7 mouse cellular contexts compared by ENCODE assay signal in genomic region chr11:70230239-70230727, GRCm38 (mm10). TPM values are rescaled to one million over a fixed set of nuclear protein-coding genes. Genes with fewer than 3 reads are reported as not detected.
DNase-seq lines count a peak whose midpoint lies in the region; ATAC-seq lines count a peak whose summit lies in the region.

No protein-coding gene starts in this region.

- peaks cover 51% of the 10 kb centered on the region for H3K4me1 ChIP-seq in hindbrain, embryonic 13.5 days (replicated peaks)

- intact Hi-C loops in left cerebral cortex, postnatal 36 days (cut with DNase I): no loop called here

- peak overlapping the region; percentile 51 for H3K4me2 ChIP-seq in hindbrain, embryonic 13.5 days

- H3K9ac ChIP-seq in hindbrain, embryonic 13.5 days: no peak overlapping the region

- WGBS in hindbrain, embryonic 13.5 days: under 1% methylated on average over 32 of the region's 32 CpGs

- H3K27ac ChIP-seq in hindbrain, embryonic 13.5 days: 0 out of 2 replicates have a peak overlapping the region, but pooled peaks have one; percentile 5

- no peaks in the 10 kb centered on the region for H3K9me3 ChIP-seq in hindbrain, embryonic 13.5 days

- peak; percentile 80 for DNase-seq in WW6 (ENCODE audit: low read depth, low spot score)
- DNase-seq in cerebellum, postnatal 10 days: peak; percentile 93 to 94
- DNase-seq in frontal cortex, postnatal 14 days (ENCODE audit: low spot score in 2 of 2): peak; percentile 52 to 72
- peak; percentile 74 to 82 for DNase-seq in left cerebral cortex, postnatal 36 days (ENCODE audit: low spot score in 2 of 2)
- peak; percentile 88 for DNase-seq in mesoderm, embryonic 11.5 days (ENCODE audit: low read depth, low spot score)
- DNase-seq in right cerebral cortex, postnatal 4 days: peak; percentile 85

- peak overlapping the region; percentile 29 for H3K4me3 ChIP-seq in hindbrain, embryonic 13.5 days

- no peak for ATAC-seq in hindbrain, embryonic 13.5 days (ENCODE audit: low FRiP score)

- H3K27me3 ChIP-seq in hindbrain, embryonic 13.5 days: peaks cover 66% of the 10 kb centered on the region

- peaks cover 14% of the 10 kb centered on the region for H3K36me3 ChIP-seq in hindbrain, embryonic 13.5 days

RNA-seq across cellular contexts. Expression of gene Bcl6b, which starts 0.7 kb away (rescaled TPM):
- polyA plus RNA-seq in hindbrain, embryonic 13.5 days (2015; fragmentation: Nextera tagmentation; extraction: Ambion mirVana): 5.0 and 5.5 TPM in 2 replicates
- 1 to 10 TPM; 1.7 to 1.8 TPM for total RNA-seq in left cerebral cortex, postnatal 36 days (2021)

RNA-seq across cellular contexts. Expression of gene 0610010K14Rik, which starts 7.4 kb away (rescaled TPM):
- polyA plus RNA-seq in hindbrain, embryonic 13.5 days (2015; fragmentation: Nextera tagmentation; extraction: Ambion mirVana): 193 and 201 TPM in 2 replicates
- 10 to 100 TPM; 46.9 to 50.3 TPM for total RNA-seq in left cerebral cortex, postnatal 36 days (2021)

RNA-seq across cellular contexts. Expression of gene Gm21988, which starts 9.3 kb away (rescaled TPM):
- 12.4 and 14.7 TPM in 2 replicates for polyA plus RNA-seq in hindbrain, embryonic 13.5 days (2015; fragmentation: Nextera tagmentation; extraction: Ambion mirVana)
- 1 to 10 TPM; 5.3 to 6.4 TPM for total RNA-seq in left cerebral cortex, postnatal 36 days (2021)

RNA-seq across cellular contexts. Expression of gene Rnasek, which starts 9.4 kb away (rescaled TPM):
- polyA plus RNA-seq in hindbrain, embryonic 13.5 days (2015; fragmentation: Nextera tagmentation; extraction: Ambion mirVana): 340 and 342 TPM in 2 replicates
- 100 to 1,000 TPM; 246 to 287 TPM for total RNA-seq in left cerebral cortex, postnatal 36 days (2021)

RNA-seq across cellular contexts. Expression of gene Slc16a13, which starts 9.4 kb away (rescaled TPM):
- polyA plus RNA-seq in hindbrain, embryonic 13.5 days (2015; fragmentation: Nextera tagmentation; extraction: Ambion mirVana): 16.1 and 18.1 TPM in 2 replicates
- total RNA-seq in left cerebral cortex, postnatal 36 days (2021): 1 to 10 TPM; 7.2 to 8.1 TPM
